In genomic region chr7:29421240-29421908, GRCm38 (mm10) we compare ENCODE assay signal across 8 mouse cellular contexts.
DNase-seq lines count a peak whose midpoint lies in the region; ATAC-seq and TF ChIP-seq lines count a peak whose summit lies in the region.
"Had no signal": no experiment of that assay in that cellular context is flagged by ENCODE, and none has a peak within 500 bp of the region (broad histone marks: within the 10 kb centered on the region; RNA-seq: fewer than 3 reads in every experiment).

No protein-coding gene starts in this region.

- peak overlapping the region; percentile 32 for H3K4me3 ChIP-seq in E14TG2a.4 (replicated peaks; ENCODE audit: low read length)
- no peak overlapping the region for H3K4me3 ChIP-seq in forebrain, postnatal 0 days (ENCODE audit: low read depth, low read length)
- H3K4me3 ChIP-seq in midbrain, embryonic 11.5 days (ENCODE audit: low read depth, low read length) = no peak overlapping the region
- H3K4me3 ChIP-seq: limb, embryonic 13.5 days had no signal

- peak; percentile 40 for ATAC-seq in forebrain, postnatal 0 days
- ATAC-seq in midbrain, embryonic 11.5 days (ENCODE audit: low FRiP score) = peak; percentile 36

- H3K4me1 ChIP-seq in E14TG2a.4 (replicated peaks; ENCODE audit: low read depth, low read length) = peaks cover 85% of the 10 kb centered on the region
- peaks cover 13% of the 10 kb centered on the region; the same call in 1 of the 2 replicates for H3K4me1 ChIP-seq in forebrain, postnatal 0 days (ENCODE audit: insufficient read depth)
- peaks cover 19% of the 10 kb centered on the region for H3K4me1 ChIP-seq in midbrain, embryonic 11.5 days (ENCODE audit: control insufficient read depth, insufficient read depth, low read length)

- no peaks in the 10 kb centered on the region for H3K27me3 ChIP-seq in E14TG2a.4 (ENCODE audit: insufficient read depth, low read length)
- no peaks in the 10 kb centered on the region for H3K27me3 ChIP-seq in forebrain, postnatal 0 days (ENCODE audit: insufficient read depth, low read length)
- H3K27me3 ChIP-seq in midbrain, embryonic 11.5 days (ENCODE audit: control insufficient read depth, insufficient read depth, low read length) = peaks cover 2% of the 10 kb centered on the region; the same call in 1 of the 2 replicates
- H3K27me3 ChIP-seq: limb, embryonic 13.5 days had no signal

- no peak for TF ChIP-seq CTCF in E14TG2a.4 (conservative IDR thresholded peaks at IDR 0.05; ENCODE audit: low read length)
- TF ChIP-seq CTCF in forebrain, postnatal 0 days (IDR thresholded peaks at IDR 0.05; ENCODE audit: low read depth) = 0 out of 2 replicates have a peak, but pooled peaks have one; percentile 6

- 32% methylated on average over 12 of the region's 12 CpGs for WGBS in forebrain, postnatal 0 days
- WGBS in midbrain, embryonic 11.5 days = 23% methylated on average over 12 of the region's 12 CpGs

- H3K9me3 ChIP-seq in E14TG2a.4 (ENCODE audit: low read length) = no peaks in the 10 kb centered on the region
- no peaks in the 10 kb centered on the region for H3K9me3 ChIP-seq in forebrain, postnatal 0 days (ENCODE audit: low read length)
- H3K9me3 ChIP-seq in midbrain, embryonic 11.5 days (ENCODE audit: control insufficient read depth, low read length) = no peaks in the 10 kb centered on the region
- H3K9me3 ChIP-seq: limb, embryonic 13.5 days had no signal

- no peak overlapping the region for H3K4me2 ChIP-seq in forebrain, postnatal 0 days (ENCODE audit: low read depth)
- no peak overlapping the region for H3K4me2 ChIP-seq in midbrain, embryonic 11.5 days
- H3K4me2 ChIP-seq: limb, embryonic 13.5 days had no signal

- DNase-seq in 416B (ENCODE audit: low read depth) = peak; percentile 69
- DNase-seq in forebrain, postnatal 0 days = peak; percentile 44
- DNase-seq in midbrain, embryonic 11.5 days (ENCODE audit: low spot score, missing footprints) = no peak
- no peak for DNase-seq in urinary bladder, postnatal 10 days (ENCODE audit: low spot score)
- no peak for DNase-seq in kidney, postnatal 10 days
- no peak for DNase-seq in lung, postnatal 25 days (ENCODE audit: low spot score)

- H3K36me3 ChIP-seq in E14TG2a.4 (ENCODE audit: insufficient read depth, low read length) = 0 out of 2 replicates have a peak, but pooled peaks cover 7% of the 10 kb centered on the region
- H3K36me3 ChIP-seq in forebrain, postnatal 0 days (ENCODE audit: insufficient read depth) = no peaks in the 10 kb centered on the region
- H3K36me3 ChIP-seq in midbrain, embryonic 11.5 days (ENCODE audit: control insufficient read depth, insufficient read depth, low read length) = no peaks in the 10 kb centered on the region
- H3K36me3 ChIP-seq: limb, embryonic 13.5 days had no signal

- peak overlapping the region; percentile 6; the same call in 1 of the 2 replicates for H3K27ac ChIP-seq in forebrain, postnatal 0 days (ENCODE audit: low read depth, low read length)
- peak overlapping the region; percentile 57 for H3K27ac ChIP-seq in midbrain, embryonic 11.5 days (ENCODE audit: low read depth, low read length)
- H3K27ac ChIP-seq: limb, embryonic 13.5 days had no signal

- H3K9ac ChIP-seq in forebrain, postnatal 0 days = no peak overlapping the region
- H3K9ac ChIP-seq in midbrain, embryonic 11.5 days (ENCODE audit: low read length) = peak overlapping the region; percentile 39; the same call in 1 of the 2 replicates
- H3K9ac ChIP-seq: limb, embryonic 13.5 days had no signal

Comparison
In these comparisons a context has a peak if more than half of its experiments do, and no peak if none do; other contexts are left out.
1. DNase-seq: peak in 416B (single experiment) and forebrain, postnatal 0 days (single experiment); none in midbrain, embryonic 11.5 days (single experiment), urinary bladder, postnatal 10 days (single experiment), kidney, postnatal 10 days (single experiment) and lung, postnatal 25 days (single experiment).